Mouse (Mus musculus): ENCODE data around the gene Zdhhc19.

Zdhhc19 gene

DNA sequence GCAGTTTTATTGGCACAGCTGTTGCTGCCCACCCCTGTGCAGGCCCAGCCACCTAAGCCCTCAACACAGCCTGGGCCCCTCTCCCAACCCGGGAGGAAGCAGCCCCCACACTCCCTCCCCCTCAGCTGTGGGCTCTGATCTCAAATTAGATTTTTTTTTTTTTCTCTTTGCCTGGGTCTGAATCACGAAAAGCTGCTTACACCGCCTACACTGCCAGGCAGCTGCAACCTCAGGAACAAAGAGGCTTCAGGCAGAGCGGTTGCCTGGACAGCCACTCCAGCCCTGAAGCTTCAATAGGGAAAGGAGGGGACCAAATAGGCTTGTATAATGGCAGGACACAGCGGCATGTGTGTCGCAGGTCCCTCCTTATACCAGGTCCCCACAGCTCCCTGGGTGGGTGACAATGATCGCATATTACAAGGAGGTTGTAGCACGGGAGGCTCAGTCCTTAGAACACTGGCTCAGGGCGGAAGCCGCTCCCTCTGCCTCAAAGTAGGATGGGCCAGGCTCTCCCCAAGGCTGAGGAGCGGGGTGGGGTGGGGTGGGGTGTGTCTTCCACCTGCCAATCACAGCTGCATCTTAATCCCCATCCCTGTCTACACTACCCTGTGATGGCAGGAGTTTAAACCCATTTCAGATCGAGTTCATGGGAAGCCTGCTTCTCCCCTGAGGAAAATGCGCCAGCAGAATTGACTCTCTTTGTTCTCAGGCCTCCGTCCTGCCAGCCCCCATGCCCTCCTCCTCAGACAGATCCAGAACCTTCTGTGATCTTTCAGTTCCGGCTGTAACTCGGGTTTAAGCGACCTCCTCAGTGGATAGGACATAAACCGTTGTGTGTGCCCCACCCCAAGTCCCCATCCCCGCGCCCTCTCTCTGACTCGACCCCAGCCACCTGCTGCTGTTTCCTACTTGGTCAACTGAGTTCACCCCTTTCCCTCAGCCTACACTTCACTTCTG is 20.2 kb downstream of the Zdhhc19 start:
- DNase-seq, result peak; percentile 84

DNA sequence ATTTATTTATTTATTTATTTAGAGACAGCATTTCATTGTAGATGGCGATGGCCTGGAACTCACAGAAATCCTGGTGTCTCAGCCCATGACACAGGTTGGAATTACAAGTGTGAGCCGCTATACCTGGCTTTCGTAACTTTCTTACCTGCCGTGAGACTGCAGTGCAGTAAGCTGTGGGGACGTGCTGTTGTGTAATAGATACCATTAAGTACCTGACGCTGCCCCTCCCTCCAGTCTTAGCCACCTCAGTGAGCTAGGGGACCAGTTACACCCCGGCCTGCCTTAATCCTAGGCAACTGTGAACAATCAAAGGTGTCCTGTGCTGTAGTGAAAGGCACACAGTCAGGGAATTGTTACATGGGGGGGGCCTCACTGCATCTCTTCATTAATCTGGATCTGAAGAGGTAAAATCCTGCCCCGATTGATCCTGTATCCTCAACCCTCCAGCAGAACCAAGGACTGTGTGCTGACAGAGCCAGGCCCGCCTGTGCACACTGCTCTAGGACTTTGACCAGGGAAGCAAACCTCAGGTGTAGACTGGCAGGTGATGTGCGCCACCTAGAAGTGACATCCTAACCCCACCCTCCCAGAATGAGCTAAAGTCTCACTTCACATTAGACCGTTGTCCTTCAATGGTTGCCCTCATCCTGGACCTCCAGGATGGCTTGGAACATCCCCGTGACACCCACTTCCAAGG is 21.9 kb downstream of the Zdhhc19 start:
- DNase-seq, result peak; percentile 84

DNA sequence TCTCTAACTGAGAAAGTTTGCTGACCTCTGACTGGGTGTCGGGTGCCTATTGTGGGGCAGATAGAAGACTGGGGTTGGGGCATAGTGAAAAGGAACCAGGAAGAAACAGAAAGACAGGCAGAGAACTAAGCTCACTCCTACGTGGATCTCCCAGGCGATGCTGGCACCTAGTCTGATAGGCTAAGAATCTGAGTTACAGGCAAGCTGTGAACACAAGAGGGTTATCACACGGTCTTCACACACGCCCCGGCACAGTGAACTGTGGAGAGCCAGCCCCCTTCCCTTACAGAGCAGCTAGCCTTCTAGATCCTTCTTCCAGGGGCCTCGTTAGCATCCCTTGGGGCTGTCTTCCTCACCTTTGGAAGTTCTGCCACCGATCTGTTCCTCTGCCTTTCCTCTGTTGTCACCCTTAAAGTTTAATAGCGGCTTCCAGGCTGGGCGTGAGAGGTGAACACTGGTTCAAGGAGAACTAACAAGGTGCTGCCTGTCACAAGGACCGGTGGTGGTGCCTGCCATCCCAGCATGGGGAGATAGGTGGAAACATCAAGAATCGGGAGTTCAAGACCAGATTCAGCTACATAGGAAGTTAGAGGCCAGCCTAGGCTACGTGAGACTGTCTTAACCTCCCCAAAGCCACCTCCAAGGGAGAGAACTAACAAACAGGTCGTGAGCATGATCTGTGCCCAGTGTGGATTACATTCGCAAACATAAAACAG is 23.7 kb downstream of the Zdhhc19 start:
- no peak for DNase-seq

DNA sequence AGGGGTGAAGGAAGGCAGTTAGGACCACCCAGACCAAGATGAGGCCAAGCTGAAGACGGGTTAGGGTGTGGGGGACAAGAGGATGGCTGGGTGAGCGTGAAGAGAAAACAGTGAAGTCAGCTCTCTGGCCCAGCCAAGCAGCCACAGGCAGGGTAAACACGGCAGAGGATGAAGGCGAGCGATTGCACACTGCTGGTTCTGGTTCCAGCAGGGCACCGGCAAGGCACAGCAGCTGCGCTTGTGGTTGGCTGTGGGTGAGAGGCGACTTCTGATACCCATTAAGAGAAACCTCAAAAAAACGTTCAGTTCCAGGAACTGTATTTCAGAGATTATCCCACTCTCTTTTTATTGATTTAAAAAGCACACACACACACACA is 24.3 kb downstream of the Zdhhc19 start:
- peak; percentile 86 for DNase-seq

DNA sequence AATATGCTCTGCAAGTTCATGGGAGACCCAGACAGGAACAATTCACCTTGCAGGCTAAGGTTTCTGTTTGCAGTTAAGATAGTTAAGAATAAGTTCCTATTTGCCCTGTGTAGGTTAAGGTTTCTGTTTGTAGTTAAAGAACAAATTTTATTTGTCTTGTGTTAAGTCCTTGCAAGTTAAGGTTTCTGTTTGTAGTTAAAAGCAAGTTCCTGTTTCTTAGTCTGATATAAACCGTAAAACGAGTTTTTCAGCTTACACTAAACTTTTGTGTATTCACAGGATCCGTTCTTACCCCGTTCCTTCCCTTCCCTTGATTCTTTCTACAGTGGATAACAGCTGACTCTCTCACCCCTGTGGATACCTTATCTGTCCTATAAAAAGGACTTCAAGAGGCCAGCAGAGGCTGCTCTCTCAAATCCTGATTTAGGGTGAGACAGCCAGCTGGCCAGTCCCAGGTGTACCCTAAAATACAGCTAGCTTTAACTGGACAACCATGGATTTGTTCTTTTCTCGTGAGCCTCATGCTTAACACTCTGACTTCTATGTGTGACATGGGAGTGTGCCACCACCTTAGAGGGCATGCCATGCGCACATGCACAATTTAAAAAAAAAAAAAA is 26.6 kb downstream of the Zdhhc19 start:
- DNase-seq, result peak; percentile 94

DNA sequence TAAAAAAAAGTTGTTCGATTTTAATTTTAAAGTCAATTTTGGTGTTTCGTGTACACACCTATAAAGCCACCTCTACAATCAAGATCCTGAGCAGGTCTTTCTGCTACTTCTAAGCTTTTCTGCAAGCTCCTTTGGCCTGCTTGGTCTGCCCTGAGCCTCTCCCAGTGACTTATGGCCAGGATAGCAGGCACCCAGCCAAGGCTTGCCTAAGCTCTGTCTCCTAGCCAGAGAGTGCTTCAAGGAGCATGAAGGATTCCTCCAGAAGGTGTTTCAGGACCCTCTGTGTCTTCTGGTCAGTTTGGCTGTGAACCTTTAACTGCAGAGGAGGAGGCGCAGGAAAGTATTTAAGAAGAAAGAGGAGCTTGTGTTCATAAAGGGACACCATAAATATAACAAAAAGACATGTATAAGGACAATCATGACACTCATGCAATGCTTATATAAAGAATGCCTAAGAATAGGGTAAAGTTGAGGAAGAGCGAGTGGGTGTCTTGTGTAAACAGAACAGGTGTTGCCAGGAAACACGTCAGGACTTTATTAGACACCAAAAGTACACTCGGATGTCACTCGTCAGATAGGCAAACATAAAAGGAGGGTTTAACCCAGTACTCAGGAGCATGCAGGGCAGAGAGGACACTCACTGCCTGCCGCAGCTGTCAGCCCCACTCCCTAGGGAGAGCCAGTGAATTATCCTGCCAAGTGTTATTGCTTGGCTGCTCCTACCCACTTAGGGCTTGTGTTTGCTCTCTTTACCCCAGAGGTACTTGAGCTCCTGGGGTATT is 27.6 kb downstream of the Zdhhc19 start:
- peak; percentile 97 for DNase-seq

DNA sequence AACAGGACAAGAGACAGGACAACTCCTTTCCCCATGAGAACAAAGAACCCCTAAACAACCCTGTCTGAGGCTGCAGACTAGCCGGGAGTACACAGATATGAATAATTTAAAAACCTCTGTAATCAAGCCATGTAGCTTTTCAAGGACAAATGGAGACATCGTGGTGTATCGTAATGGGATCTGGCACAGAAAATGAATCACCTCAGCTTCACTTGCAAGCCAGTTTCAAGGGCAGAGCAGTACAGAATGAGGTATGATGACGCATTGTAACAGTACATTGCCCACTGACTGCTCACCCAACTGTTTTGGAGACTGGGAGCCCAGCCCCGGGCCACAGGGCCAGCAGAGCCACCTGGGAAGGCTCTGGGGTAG is 28.2 kb downstream of the Zdhhc19 start:
- DNase-seq, result peak; percentile 90

DNA sequence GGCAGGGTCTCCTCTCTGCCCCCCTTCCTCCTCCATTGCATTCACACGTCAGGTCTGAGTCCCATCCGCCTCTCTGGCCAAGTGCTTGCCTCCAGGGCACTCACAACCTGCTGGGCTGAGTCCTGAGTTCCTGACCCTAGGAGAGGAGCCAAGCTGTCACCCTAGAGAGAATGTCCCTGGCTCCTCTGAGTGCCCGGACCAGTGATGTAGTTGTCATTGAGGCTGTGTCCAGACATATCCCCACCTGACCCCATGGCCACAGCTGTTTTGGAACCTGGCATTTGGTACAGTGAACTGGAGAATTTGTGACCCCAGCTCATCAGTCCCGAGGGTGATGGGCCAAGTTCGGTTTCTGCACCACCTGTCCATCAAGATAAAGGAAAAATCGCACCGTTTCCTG is 30.8 kb downstream of the Zdhhc19 start:
- peak; percentile 96 for DNase-seq

DNA sequence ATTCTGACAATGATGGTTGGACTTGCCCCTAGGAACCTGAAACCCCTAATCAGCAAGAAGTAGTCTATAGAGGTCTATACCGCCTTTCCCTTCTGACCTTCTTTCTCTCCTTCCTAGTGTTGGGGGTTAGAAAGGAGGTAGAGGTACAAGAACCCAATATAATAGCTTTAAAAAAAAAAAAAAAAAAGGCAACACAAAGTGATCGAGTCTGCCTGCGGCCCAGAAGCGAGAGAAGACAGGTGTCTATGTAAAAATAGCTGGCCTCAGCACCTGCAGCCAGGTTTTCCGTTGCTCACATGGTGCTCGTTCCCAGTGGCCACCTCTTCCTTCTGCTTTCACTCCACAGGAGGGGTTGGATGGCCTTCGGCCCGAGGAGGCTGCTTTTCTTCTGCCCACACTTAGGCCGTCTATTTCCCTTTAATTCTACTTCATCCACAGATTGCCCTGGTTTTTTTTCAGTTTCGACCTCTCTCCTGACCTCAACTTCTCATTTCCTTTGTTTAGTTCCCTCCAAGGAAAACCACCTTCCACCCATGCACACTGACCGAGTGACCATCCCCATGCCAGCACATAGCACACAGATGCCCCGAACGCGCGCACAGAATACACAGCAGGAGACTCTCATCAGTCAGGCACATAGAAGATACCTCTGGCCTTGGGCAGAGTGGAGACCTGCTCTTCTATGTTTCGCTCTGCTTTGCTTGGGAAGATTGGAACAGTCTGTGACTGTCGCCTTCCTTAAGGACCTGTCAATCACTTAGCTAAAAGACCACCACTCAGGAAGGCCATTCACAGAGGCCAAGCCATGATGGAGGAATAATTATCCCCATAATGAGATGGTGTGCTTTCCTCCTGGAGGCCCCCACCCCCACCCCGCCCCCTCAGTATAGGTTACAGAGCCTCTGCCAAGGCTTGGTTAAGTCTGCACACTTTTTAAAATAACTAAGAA is 37.1 kb downstream of the Zdhhc19 start:
- DNase-seq, result peak; percentile 91

DNA sequence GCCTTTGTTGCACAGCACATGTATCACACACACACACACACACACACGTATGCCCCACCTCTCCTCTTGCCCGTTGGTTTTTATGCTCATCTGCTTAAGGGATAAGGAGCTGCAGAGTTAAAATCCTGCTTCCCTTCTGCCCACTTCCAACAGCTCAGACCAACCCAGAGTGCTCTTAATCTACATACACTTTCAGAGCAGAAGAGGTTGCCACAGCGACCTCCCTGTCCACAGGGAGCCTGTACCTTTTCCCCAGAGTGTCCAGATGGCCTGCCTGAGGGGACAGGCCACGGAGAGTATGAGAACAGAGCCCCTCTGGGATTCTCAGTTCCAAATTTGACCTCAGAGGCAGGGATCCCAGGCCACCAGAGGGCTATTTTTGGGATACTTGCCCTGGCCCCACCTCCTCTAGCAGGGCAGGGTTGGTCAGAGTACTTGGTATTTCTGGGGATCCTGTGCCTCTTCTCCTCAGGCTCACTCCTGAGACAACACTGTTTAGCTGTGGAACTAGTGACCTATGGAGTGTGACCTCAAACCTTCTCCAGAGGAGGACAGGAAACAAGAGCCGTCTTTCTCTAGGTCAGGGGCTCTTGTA is 39.2 kb downstream of the Zdhhc19 start:
- peak; percentile 96 for DNase-seq

DNA sequence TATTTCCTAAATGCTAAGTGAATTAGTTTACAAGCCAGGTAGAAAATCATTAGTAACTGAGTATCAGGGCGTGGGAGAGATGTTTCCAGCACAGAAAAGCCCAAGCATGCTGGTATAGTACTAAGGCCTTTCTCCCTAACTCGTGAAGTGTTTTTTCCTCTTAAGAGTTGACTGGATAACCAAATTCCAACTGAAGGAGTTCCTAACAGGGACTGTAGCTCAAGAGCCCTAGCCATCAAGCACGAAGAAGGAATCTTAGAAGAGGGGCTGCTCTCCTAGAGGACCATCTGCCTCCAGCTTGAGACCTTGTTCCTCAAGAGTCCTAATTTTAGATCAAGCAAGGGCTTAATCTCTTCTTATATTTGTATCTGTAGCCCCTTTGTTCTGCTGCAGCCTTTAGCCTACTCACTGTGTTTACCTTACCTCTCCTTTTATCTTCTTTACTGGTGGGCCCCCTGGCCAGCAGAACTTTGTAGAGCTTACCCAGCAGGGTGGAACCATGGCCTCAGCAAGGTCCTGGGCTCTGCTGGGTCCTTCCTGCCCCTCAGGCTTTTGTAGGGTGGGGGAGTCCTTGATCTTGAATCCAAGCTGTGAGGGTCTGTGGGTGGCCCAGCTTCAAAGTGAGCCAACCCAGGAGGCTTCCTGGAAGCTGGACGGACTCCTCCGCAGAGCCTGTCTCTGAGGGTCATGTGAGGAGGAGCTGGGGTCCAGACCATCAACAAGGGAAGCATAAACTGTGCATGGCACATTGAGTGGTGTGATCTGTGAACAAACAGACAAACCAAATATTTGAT is 42.0 kb downstream of the Zdhhc19 start:
- DNase-seq, result no peak

DNA sequence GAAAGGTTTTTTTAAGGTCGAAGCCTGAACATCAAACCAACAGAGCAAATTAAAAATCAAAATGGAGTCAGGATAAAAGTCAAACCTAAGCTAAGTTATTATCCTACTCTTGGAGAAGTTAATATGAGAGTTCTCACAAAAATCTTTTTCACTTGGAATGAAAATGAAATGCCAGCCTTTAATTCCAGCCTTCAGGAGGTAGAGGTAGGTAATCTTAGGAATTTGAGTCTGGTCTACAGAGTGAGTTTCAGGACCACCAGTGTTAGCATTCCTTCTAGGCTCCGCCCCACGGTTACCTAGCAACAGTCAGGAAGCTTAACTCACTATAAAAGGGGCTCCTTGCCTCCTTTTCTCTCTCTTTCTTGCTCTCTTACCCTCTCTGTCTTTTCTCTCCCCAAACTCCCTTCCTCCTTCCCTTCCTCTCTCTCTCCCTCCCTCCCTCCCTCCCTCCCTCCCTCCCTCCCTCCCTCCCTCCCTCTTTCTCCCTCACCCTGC is 42.7 kb downstream of the Zdhhc19 start:
- DNase-seq, result no peak

DNA sequence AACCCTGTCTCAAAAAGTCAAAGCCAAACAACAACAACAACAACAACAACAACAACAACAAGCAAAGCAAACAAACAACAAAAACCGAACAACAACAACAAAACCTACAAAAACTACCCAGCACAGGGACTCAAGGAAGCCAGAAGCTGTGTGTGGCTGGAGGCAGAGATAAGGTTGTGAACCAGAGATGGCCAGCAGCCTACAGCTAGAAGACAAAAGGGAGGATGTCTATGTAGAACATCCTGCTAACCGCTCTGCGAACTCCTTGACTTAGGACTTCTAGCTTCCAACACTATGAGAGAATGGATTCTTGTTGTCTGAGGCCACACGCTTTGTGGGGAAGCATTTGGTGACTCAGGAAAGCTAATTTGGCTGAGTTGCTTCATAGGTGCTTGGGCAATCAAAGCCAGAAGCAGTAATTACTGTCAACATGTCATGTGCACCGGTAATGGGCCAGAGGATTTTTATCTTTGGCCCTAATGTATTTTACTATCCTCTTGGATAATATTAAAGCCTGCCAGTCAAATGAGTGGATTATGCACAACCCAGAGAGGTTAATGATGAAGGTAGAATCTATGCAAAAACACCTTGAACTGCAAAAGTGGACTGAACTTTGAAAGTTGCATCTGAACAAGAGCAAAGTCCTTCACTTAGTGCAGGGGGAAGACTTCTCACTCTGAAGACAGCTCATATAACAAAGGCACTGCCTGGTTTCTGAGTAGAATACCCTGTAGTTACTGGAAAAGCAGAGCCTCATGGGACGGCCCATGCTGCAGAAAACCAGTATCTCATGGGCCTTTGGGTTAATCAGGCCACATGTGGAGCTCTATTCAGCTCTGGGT is 45.5 kb downstream of the Zdhhc19 start:
- peak; percentile 72 for DNase-seq

DNA sequence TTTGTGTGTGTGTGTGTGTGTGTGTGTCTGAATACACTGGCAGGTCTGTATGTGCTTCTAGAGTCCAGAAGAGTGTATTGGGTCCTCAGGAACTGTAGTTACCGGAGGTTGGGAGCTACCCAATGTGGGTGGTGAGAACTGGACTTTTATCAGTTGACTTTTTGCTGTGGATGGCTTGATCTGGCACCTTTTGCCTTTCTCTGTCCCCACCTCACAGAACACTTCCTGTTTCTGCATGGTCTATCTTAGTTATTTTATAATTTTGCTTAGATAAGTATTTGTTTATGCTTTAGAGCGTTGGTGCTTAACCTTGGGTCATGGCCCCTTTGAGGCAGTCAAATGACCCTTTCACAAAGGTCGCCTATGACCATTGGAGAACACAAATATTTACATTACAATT is 47.4 kb downstream of the Zdhhc19 start:
- DNase-seq, result no peak

DNA sequence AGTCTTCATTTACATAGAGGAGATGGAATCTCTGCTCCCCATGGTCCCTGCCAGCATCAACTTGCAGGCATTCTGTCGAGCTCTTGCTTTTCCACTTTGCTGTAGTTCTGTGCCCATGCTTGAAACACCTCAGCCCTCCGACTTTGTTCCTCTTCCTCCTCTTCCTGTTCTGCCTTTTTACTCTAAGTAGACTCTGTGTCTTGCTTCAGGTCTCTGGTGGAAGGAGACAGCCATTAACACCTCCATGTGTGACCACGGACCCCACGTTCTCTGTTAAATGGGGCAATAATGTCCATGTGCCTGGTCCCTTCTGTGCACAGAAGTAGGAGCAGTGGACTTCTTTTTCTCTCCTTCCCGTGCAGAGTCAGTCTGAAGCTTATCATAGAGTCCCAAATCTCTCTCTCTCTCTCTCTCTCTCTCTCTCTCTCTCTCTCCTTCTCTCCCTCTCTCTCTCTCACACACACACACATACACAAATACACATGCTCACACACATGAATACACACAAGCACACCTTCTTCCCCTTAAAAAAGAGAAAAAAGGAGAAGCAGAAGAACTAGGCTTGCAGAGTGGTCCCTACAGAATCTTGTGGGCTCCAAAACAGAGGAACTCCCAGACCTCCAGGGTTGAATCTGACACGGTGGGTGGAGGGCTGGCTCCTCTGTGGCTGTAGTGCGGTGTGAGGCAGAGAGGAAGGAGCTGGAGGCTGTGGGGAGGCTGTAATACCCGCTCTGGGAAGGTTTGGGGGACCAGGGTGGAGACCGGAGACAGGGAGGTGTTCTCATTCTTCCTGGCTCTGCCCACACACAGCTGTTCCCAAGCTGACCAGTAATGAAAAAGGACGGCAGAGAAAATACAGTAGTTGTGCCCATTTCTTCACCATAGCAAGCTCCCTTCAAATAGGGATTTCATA is 51.3 kb downstream of the Zdhhc19 start:
- DNase-seq, result no peak

DNA sequence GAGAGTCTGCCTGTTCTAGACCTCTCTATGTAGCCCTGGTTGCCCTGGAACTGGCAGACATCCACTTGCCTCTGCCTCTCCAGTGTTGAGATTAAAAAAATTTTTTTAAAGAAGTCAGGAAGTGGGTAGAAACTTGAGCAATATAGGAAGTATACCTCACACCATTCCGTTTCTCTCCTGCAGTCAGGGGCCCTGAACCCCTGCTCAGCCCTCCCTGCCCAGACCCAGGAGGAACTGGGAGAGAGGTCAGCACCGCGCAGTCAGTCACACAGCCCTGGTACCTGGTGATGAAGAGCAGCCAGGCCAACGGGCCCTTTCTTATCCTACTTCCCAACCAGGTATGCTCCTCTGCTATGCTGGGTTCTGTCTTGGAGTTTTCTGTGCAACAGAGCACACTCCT is 54.0 kb downstream of the Zdhhc19 start:
- peak; percentile 60 for DNase-seq

DNA sequence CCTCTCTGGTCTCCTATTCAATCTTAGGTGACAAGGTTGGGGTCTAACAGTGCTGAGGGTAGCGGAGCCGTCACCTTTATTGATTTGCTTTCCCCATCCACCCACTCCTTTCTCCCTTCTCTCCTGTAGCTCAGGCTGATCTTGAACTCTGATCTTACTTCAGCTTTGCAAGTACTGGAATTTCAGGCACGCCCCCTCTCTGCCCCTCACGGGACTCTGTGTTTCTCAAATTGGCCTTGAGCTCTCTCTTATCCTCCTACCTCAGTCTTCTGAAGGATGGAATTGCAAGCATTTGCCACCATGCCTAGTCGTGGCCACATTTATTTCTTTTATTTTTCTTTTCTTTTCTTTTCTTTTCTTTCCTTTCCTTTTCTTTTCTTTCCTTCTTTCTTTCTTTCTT is 54.4 kb downstream of the Zdhhc19 start:
- peak; percentile 66 for DNase-seq

DNA sequence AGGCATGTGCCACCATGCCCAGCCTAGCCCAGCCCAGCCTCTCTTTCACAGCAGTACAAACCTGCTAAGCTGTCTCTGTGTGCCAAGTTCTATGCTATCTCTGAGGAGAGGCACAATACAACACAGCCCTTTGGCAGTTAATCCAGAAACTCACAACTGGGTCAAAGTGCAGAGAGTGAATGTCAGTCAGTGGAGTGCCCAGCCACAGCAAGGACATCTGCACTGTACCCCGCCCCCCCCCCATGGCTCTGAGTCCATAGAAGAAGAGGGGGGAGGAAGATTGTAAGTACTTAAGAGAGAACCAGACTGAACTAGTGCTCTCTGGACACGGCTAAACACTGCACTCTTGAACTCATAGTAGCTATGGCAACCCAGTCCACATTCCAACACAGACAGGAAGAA is 55.3 kb downstream of the Zdhhc19 start:
- peak; percentile 96 for DNase-seq
